Mouse (Mus musculus) forebrain, postnatal 0 days (tissue): ENCODE results near the gene Endou. TPM values are rescaled to one million over a fixed set of nuclear protein-coding genes. Genes with fewer than 3 reads are reported as not detected.

Experiments
- ATAC-seq: fragments of 200-750 bp; cut with Nextera tagmentation; 2 replicates; pipeline ENCODE4 v1.8.0; 2017; ENCODE audit warnings: mild to moderate bottlenecking, moderate library complexity
- DNase-seq: peaks from one replicate; pipeline ENCODE4 v3.0.0-alpha.2; 2015
- H3K27ac ChIP-seq: fragments of 300-500 bp; sonication (generic); 2 replicates; pipeline ENCODE4 v1.5.1; 2014; ENCODE audit warnings: low read depth, mild to moderate bottlenecking, antibody characterized with exemption, low read length, moderate library complexity, mixed read lengths
- H3K27me3 ChIP-seq: fragments of 300-500 bp; sonication (generic); 2 replicates; pipeline ENCODE4 v1.6.1; 2014; ENCODE audit warnings: mild to moderate bottlenecking, low read length, mixed read lengths; ENCODE audit not compliant: insufficient read depth
- H3K36me3 ChIP-seq: fragments of 300-500 bp; sonication (generic); 2 replicates; pipeline ENCODE4 v1.6.1; 2014; ENCODE audit warnings: mild to moderate bottlenecking, moderate library complexity; ENCODE audit not compliant: insufficient read depth
- H3K4me1 ChIP-seq: fragments of 300-500 bp; sonication (generic); 2 replicates; pipeline ENCODE4 v1.6.1; 2014; ENCODE audit warnings: antibody characterized with exemption; ENCODE audit not compliant: insufficient read depth
- H3K4me2 ChIP-seq: fragments of 300-500 bp; sonication (generic); 2 replicates; pipeline ENCODE4 v1.6.1; 2014; ENCODE audit warnings: low read depth, mild to moderate bottlenecking, moderate library complexity
- H3K4me3 ChIP-seq: fragments of 300-500 bp; sonication (generic); 2 replicates; pipeline ENCODE4 v1.5.1; 2014; ENCODE audit warnings: low read depth, low read length, mixed read lengths
- H3K9ac ChIP-seq: fragments of 300-500 bp; sonication (generic); 2 replicates; pipeline ENCODE4 v1.6.1; 2014; ENCODE audit warnings: mild to moderate bottlenecking
- H3K9me3 ChIP-seq: fragments of 300-500 bp; sonication (generic); 2 replicates; pipeline ENCODE4 v1.6.1; 2016; ENCODE audit warnings: low read length
- CTCF ChIP-seq: sonication (generic); IDR thresholded peaks from 2 replicates; pipeline ENCODE4 v1.5.1; 2016; ENCODE audit warnings: antibody characterized with exemption, control low read depth, low read depth
- WGBS: fragments of 180-500 bp; shearing (Covaris S2); extraction: QIAGEN DNeasy Blood & Tissue Kit; methylation state at CpG from one replicate; pipeline ENCODE4 v1.1.7; 2014; 5-methylcytosine and 5-hydroxymethylcytosine counted together
- polyA plus RNA-seq: library from polyadenylated mRNA; unstranded; fragments of >200 nt; fragmentation: Nextera tagmentation; extraction: Ambion mirVana; gene quantifications from 2 replicates; pipeline ENCODE4 v1.2.1, GENCODE M21; 2015
- total RNA-seq: library from RNA; depleted of rRNA; stranded (reverse); fragments of >200 nt; gene quantifications from 2 replicates; pipeline ENCODE4 v1.2.3, GENCODE M21; 2014

Endou gene
- total and polyA plus RNA-seq, 2 experiments from 2014 or later: 0.14 to 0.34 TPM

DNA sequence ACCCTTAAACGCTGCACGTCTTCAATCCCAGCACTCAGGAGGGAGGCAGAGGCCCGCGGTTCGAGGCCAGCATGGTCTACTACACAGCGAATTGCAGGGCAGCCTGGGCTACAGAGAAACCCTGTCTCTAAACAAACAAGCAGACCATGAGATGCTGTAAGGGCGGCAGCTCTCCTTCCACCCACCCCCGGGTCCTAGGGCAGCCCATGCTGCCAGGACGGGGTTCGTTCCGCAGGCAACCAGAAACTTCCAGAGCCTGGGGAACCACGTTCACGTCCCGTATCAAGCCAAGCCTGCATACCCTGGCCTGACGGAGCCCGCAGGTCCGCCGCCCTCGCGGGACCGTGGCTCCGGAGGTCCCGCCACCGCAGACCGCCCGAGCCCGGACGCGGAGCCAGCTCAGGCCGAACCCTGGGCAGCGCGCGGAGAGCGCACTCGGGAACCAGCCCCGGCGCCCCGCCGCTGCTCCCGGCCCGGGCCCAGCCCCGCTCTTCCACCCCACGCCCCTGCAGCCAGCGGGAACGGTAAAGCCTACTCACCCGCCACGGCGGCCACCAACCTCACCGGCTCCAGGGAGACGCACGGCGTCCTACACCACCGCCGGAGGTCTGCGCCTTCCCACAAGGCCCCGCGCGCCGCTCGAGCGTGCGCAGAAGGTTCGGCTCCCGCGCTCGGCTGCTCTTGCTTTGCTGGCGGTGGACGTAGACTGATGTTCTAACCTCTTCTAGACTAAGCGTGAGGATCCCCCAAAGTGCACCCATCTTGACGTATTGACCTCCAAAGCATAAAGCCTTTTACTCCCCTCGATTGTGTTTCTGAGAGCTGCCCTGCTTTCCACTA, 25.7 kb downstream of the Endou start, which contains the start of gene Rpap3:
Gene Rpap3 (minus strand): TSS at position 615 of the 840 bp plus-strand sequence.
- DNase-seq (peak; percentile 87), ATAC-seq (peak; percentile 98)
- H3K4me1 ChIP-seq: 0 out of 2 replicates have a peak, but pooled peaks cover 3% of the 10 kb centered on the region
- 0 out of 2 replicates have a peak within 1 kb of the TSS, but pooled peaks have one; percentile 45 for H3K27ac ChIP-seq
- H3K4me2 ChIP-seq: peak within 1 kb of the TSS; percentile 69
- peak within 1 kb of the TSS; percentile 80 for H3K9ac ChIP-seq
- peak within 1 kb of the TSS; percentile 88 for H3K4me3 ChIP-seq
- H3K9me3 ChIP-seq: no peaks in the 10 kb centered on the region
- WGBS: under 1% methylated on average over 71 of the region's 71 CpGs
- no peaks in the 10 kb centered on the region for H3K27me3 ChIP-seq
- H3K36me3 ChIP-seq: peaks cover 21% of the 10 kb centered on the region
- no peak for TF ChIP-seq CTCF

DNA sequence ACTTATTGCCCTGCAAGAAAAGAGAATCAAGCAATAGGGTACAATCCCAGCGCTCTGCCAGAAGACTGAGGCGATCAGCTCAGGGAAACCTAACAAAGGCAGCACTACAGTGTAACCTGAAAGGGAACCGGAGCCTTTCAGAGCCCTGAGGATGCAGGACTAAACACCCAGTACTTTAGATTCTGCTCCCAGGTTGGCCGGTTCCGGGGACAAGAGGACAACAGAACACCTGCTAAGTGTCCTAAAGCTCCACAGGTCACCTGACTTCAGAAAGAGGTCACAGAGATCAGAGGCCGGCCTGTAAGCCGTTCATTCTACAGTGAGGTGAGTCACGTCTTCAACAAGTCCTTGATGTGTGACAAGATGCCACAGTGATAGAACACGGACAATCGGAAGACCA, 34.5 kb downstream of the Endou start:
- Histone ChIP-seq H3K27me3 (no peaks in the 10 kb centered on the region), H3K9ac (no peak overlapping the region), H3K36me3 (peaks cover 81% of the 10 kb centered on the region), H3K27ac (no peak overlapping the region), H3K4me2 (no peak overlapping the region), H3K4me1 (no peaks in the 10 kb centered on the region), H3K9me3 (no peaks in the 10 kb centered on the region), H3K4me3 (no peak overlapping the region)
- 92% methylated on average over 10 of the region's 10 CpGs for WGBS
- DNase-seq: no peak
- TF ChIP-seq CTCF: no peak
- no peak for ATAC-seq

DNA sequence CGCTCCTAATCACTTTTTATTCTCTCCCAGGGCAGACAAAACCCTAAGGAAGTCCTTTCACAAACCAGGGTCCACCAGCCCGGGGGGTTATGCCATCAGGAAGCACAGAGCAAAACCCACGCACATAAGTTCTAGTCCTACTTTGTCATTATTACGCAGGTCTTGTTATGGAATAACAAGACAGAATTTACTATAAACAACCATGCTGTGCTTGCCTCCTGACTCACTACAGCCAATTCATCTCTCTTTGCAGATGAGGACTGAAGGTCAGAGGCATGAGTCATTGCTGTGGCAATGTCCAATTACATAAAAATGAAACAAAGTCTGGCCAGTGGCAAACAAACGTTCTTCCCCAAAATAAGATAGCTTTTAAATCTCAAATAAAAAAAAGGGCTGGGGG, 37.7 kb downstream of the Endou start:
- H3K9ac ChIP-seq: no peak overlapping the region
- DNase-seq (no peak), ATAC-seq (no peak)
- no peak for TF ChIP-seq CTCF
- no peak overlapping the region for H3K27ac ChIP-seq
- H3K9me3 ChIP-seq: no peaks in the 10 kb centered on the region
- H3K27me3 ChIP-seq: no peaks in the 10 kb centered on the region
- no peak overlapping the region for H3K4me2 ChIP-seq
- peaks cover 71% of the 10 kb centered on the region for H3K36me3 ChIP-seq
- H3K4me1 ChIP-seq: no peaks in the 10 kb centered on the region
- WGBS: 95% methylated on average over 5 of the region's 5 CpGs
- H3K4me3 ChIP-seq: no peak overlapping the region

DNA sequence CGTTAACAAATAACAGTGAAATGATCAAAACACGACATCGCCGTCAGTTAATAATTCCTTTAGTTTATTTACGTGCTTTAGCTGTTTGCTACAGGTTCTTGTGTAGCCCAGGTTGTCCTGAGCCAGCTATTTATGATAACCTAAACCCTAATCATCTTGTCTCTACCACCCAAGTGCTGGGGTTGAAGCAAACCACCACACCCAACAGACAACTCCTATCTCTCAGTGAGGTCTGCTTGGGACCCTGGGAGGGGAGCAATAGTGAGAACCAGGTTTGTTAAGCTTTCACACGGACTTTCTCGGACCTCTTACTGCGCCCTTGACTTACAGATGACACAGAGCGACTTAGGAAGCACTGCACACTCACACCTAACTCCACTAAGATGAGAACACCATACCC, 47.0 kb downstream of the Endou start:
- peaks cover 82% of the 10 kb centered on the region for H3K36me3 ChIP-seq
- TF ChIP-seq CTCF: no peak
- no peak overlapping the region for H3K9ac ChIP-seq
- no peaks in the 10 kb centered on the region for H3K27me3 ChIP-seq
- no peak overlapping the region for H3K27ac ChIP-seq
- ATAC-seq (no peak), DNase-seq (no peak)
- no peaks in the 10 kb centered on the region for H3K4me1 ChIP-seq
- no peak overlapping the region for H3K4me3 ChIP-seq
- WGBS: 92% methylated on average over 9 of the region's 9 CpGs
- H3K9me3 ChIP-seq: no peaks in the 10 kb centered on the region
- no peak overlapping the region for H3K4me2 ChIP-seq

DNA sequence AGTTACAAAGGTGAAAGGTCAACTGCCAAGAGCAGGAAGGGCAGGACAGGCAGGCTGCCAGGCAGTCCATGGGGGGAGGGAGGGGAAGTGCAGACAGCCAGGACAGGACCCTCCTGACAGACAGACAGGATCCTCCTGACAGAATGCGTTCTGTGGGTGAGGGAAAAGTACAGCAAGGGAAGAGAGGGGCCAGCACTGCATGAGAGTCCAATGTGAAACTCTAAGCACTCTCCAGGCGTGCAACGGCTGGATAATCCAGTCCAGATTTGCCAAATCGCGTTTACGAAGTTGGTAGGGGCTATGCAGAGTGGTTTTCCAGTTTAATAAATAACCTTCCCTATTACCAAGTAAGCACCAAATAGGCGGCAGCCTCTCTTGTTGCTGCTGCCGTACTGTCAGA, 49.1 kb downstream of the Endou start:
- no peak overlapping the region for H3K4me3 ChIP-seq
- H3K36me3 ChIP-seq: peaks cover 83% of the 10 kb centered on the region
- WGBS: 93% methylated on average over 8 of the region's 8 CpGs
- no peak overlapping the region for H3K4me2 ChIP-seq
- DNase-seq (no peak), ATAC-seq (no peak)
- no peaks in the 10 kb centered on the region for H3K9me3 ChIP-seq
- no peak for TF ChIP-seq CTCF
- no peak overlapping the region for H3K9ac ChIP-seq
- no peaks in the 10 kb centered on the region for H3K4me1 ChIP-seq
- no peak overlapping the region for H3K27ac ChIP-seq
- no peaks in the 10 kb centered on the region for H3K27me3 ChIP-seq

DNA sequence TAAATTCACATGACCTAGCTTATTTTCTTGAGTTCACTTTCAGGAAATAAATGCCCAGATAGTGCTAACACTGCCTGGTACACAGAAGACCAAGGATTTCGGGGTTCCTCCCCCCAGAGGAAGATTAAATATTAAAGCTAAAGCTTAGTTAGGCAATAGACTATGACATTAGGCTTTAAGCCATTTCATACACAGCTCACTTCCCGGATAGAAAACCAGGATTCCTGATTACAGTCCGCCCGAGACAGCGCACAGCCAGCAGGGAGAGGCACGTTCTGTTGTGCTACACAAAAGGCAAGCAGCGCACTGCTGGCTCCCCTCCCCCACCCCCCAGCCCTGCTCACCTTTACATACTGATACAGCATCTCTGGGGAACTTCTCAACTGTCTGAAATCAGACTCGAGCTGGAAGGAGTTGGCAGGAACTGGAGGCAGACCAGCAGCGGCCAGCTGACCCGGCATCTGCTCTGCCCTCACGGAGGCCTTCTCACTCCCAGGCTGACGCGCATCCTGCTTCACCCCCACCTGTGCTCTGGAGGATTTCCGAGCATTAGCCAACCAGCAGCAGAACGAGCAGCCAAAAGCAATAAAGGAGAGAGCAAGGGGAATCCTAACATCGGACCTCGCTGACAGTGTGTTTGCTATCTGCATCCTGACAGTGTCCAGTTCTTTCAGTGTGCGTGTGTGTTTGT, 51.0 kb downstream of the Endou start:
- Histone ChIP-seq H3K4me1 (no peaks in the 10 kb centered on the region), H3K9me3 (no peaks in the 10 kb centered on the region), H3K27ac (no peak overlapping the region), H3K9ac (no peak overlapping the region), H3K4me2 (no peak overlapping the region), H3K27me3 (no peaks in the 10 kb centered on the region), H3K36me3 (peaks cover 77% of the 10 kb centered on the region), H3K4me3 (no peak overlapping the region)
- ATAC-seq (no peak), DNase-seq (no peak)
- WGBS: 75% methylated on average over 18 of the region's 18 CpGs
- no peak for TF ChIP-seq CTCF

DNA sequence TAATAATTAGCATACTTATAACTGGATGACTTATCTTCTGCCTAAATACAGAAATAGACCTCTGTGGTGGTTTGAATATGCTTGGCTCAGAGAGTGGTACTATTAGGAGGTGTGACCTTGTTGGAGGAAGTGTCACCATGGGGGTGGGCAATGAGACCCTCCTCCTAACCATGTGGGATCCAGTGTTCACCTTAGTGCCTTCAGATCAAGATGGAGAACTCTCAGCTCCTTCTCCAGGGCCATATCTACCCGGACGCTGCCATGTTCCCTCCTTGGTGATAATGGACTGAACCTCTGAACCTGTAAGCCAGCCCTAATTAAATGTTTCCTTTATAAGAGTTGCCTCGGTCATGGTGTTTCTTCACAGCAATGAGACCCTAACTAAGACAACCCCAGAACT, 53.8 kb downstream of the Endou start:
- peaks cover 11% of the 10 kb centered on the region for H3K4me1 ChIP-seq
- no peak overlapping the region for H3K4me3 ChIP-seq
- H3K9me3 ChIP-seq: no peaks in the 10 kb centered on the region
- 95% methylated on average over 3 of the region's 3 CpGs for WGBS
- H3K9ac ChIP-seq: no peak overlapping the region
- ATAC-seq (no peak), DNase-seq (no peak)
- peaks cover 64% of the 10 kb centered on the region for H3K36me3 ChIP-seq
- no peak overlapping the region for H3K27ac ChIP-seq
- TF ChIP-seq CTCF: no peak
- H3K4me2 ChIP-seq: no peak overlapping the region
- no peaks in the 10 kb centered on the region for H3K27me3 ChIP-seq
